In genomic region chr1:58746880-58747279, GRCm38 (mm10) we compare ENCODE assay signal across 9 mouse cellular contexts. TPM values are rescaled to one million over a fixed set of nuclear protein-coding genes. Genes with fewer than 3 reads are reported as not detected.
A peak's percentile ranks its signal among the peaks of the same experiment; 100 is the strongest.
DNase-seq lines count a peak whose midpoint lies in the region; ATAC-seq lines count a peak whose summit lies in the region.
"Had no signal": no experiment of that assay in that cellular context is flagged by ENCODE, and none has a peak within 500 bp of the region (broad histone marks: within the 10 kb centered on the region; RNA-seq: fewer than 3 reads in every experiment).

No protein-coding gene starts in this region.

- peaks cover 5% of the 10 kb centered on the region; the same call in 1 of the 2 replicates for H3K4me1 ChIP-seq in heart, embryonic 12.5 days (replicated peaks)
- H3K4me1 ChIP-seq in forebrain, embryonic 16.5 days (replicated peaks; ENCODE audit: control insufficient read depth, insufficient read depth, low read length) = no peaks in the 10 kb centered on the region

- no peak overlapping the region for H3K4me3 ChIP-seq in heart, embryonic 12.5 days
- H3K4me3 ChIP-seq in forebrain, embryonic 16.5 days (replicated peaks; ENCODE audit: low read length) = no peak overlapping the region

- H3K9ac ChIP-seq in heart, embryonic 12.5 days = no peak overlapping the region
- no peak overlapping the region for H3K9ac ChIP-seq in forebrain, embryonic 16.5 days (replicated peaks; ENCODE audit: low read depth, low read length)

- peak; percentile 46 for DNase-seq in heart, adult 8-10 months (ENCODE audit: low spot score)
- DNase-seq in A20 (ENCODE audit: low read depth, low spot score) (peak; percentile 72), ZHBTc4 (ENCODE audit: low read depth, low spot score) (peak; percentile 80)
- peak; percentile 43 to 77 for DNase-seq in layer of hippocampus, postnatal 14 days (ENCODE audit: low spot score in 2 of 2)
- peak; percentile 43 for DNase-seq in right cerebral cortex, postnatal 14 days
- no peak for DNase-seq in ovary, postnatal 14 days (ENCODE audit: low spot score)

- 0 out of 2 replicates have a peak, but pooled peaks cover 3% of the 10 kb centered on the region for H3K9me3 ChIP-seq in heart, embryonic 12.5 days (replicated peaks)
- H3K9me3 ChIP-seq in forebrain, embryonic 16.5 days (ENCODE audit: control insufficient read depth, low read length) = no peaks in the 10 kb centered on the region

- H3K36me3 ChIP-seq in heart, embryonic 12.5 days = peaks cover 69% of the 10 kb centered on the region
- H3K36me3 ChIP-seq in forebrain, embryonic 16.5 days (ENCODE audit: control insufficient read depth, insufficient read depth) = no peaks in the 10 kb centered on the region

- H3K4me2 ChIP-seq in heart, embryonic 12.5 days = no peak overlapping the region
- no peak overlapping the region for H3K4me2 ChIP-seq in forebrain, embryonic 16.5 days (ENCODE audit: low read length)

- H3K27ac ChIP-seq in heart, embryonic 12.5 days (ENCODE audit: poor library complexity, severe bottlenecking) = no peak overlapping the region
- no peak overlapping the region for H3K27ac ChIP-seq in forebrain, embryonic 16.5 days (ENCODE audit: low read length)

- ATAC-seq in heart, embryonic 12.5 days (ENCODE audit: insufficient number of reproducible peaks, low FRiP score) = no peak
- ATAC-seq in forebrain, embryonic 16.5 days = peak; percentile 69; the same call in 1 of the 2 replicates

- no peaks in the 10 kb centered on the region for H3K27me3 ChIP-seq in heart, embryonic 12.5 days (replicated peaks)
- no peaks in the 10 kb centered on the region for H3K27me3 ChIP-seq in forebrain, embryonic 16.5 days (replicated peaks; ENCODE audit: control insufficient read depth, insufficient read depth, low read length)

- WGBS in heart, embryonic 12.5 days = 73% methylated on average over 9 of the region's 9 CpGs
- 66% methylated on average over 9 of the region's 9 CpGs for WGBS in forebrain, embryonic 16.5 days

RNA-seq across cellular contexts. Expression of gene Cflar, which starts 35.6 kb away (rescaled TPM):
- 10 to 100 TPM; 43.5 to 60.4 (median 50.3) TPM for total RNA-seq in heart, adult 8-10 months (2022)
- 35.6 and 35.9 TPM in 2 replicates for polyA plus RNA-seq in heart, embryonic 12.5 days (2016; fragmentation: Nextera tagmentation; extraction: Ambion mirVana)
- polyA plus RNA-seq in forebrain, embryonic 16.5 days (2015; fragmentation: Nextera tagmentation; extraction: Ambion mirVana) = 15.8 and 18.1 TPM in 2 replicates
- total RNA-seq in layer of hippocampus, postnatal 14 days (2021) = 10 to 100 TPM; 33.2 to 38.0 TPM

RNA-seq across cellular contexts. Expression of gene Casp8, which starts 48.3 kb away (rescaled TPM):
- total RNA-seq in heart, adult 8-10 months (2022) = 1 to 10 TPM; 6.2 to 9.8 (median 7.3) TPM
- polyA plus RNA-seq in heart, embryonic 12.5 days (2016; fragmentation: Nextera tagmentation; extraction: Ambion mirVana) = 20.3 and 22.2 TPM in 2 replicates
- polyA plus RNA-seq in forebrain, embryonic 16.5 days (2015; fragmentation: Nextera tagmentation; extraction: Ambion mirVana) = 6.2 and 6.9 TPM in 2 replicates
- total RNA-seq in layer of hippocampus, postnatal 14 days (2021) = 1 to 10 TPM; 3.3 to 3.8 TPM

RNA-seq across cellular contexts. Expression of gene Als2cr12, which starts 51.1 kb away (rescaled TPM):
- total RNA-seq in heart, adult 8-10 months (2022) = not detected
- polyA plus RNA-seq in heart, embryonic 12.5 days (2016; fragmentation: Nextera tagmentation; extraction: Ambion mirVana) = not detected in 2 replicates
- not detected in 2 replicates for polyA plus RNA-seq in forebrain, embryonic 16.5 days (2015; fragmentation: Nextera tagmentation; extraction: Ambion mirVana)
- total RNA-seq in layer of hippocampus, postnatal 14 days (2021) = not detected
- polyA plus RNA-seq: intestine, embryonic 14.5 days had no signal
